Mouse (Mus musculus) neural tube, embryonic 15.5 days (tissue): ENCODE results near the gene Olfr870. TPM values are rescaled to one million over a fixed set of nuclear protein-coding genes. Genes with fewer than 3 reads are reported as not detected.
"Not testable (repeated sequence)": the region's sequence is repeated elsewhere in the genome, so short reads cannot be mapped to it uniquely, and the experiment has no call there.

Experiments used
- ATAC-seq: fragments of 200-750 bp; cut with Nextera tagmentation; 2 replicates; pipeline ENCODE4 v1.8.0; 2017; ENCODE audit warnings: mild to moderate bottlenecking, moderate TSS enrichment, moderate library complexity; ENCODE audit not compliant: low FRiP score
- H3K27ac ChIP-seq: fragments of 300-500 bp; sonication (generic); replicated peaks from 2 replicates; pipeline ENCODE4 v1.5.1; 2015; ENCODE audit warnings: mild to moderate bottlenecking, inconsistent platforms
- H3K27me3 ChIP-seq: fragments of 300-500 bp; sonication (generic); replicated peaks from 2 replicates; pipeline ENCODE4 v1.6.1; 2015; ENCODE audit warnings: inconsistent platforms
- H3K36me3 ChIP-seq: fragments of 300-500 bp; sonication (generic); 2 replicates; pipeline ENCODE4 v1.6.1; 2015; ENCODE audit warnings: inconsistent platforms
- H3K4me1 ChIP-seq: fragments of 300-500 bp; sonication (generic); 2 replicates; pipeline ENCODE4 v1.6.1; 2015; ENCODE audit warnings: inconsistent platforms
- H3K4me2 ChIP-seq: fragments of 300-500 bp; sonication (generic); 2 replicates; pipeline ENCODE4 v1.6.1; 2015; ENCODE audit warnings: inconsistent platforms, mild to moderate bottlenecking, moderate library complexity
- H3K4me3 ChIP-seq: fragments of 300-500 bp; sonication (generic); replicated peaks from 2 replicates; pipeline ENCODE4 v1.5.1; 2015; ENCODE audit warnings: mild to moderate bottlenecking, inconsistent platforms
- H3K9ac ChIP-seq: fragments of 300-500 bp; sonication (generic); replicated peaks from 2 replicates; pipeline ENCODE4 v1.6.1; 2015; ENCODE audit warnings: mild to moderate bottlenecking, inconsistent platforms
- H3K9me3 ChIP-seq: fragments of 300-500 bp; sonication (generic); replicated peaks from 2 replicates; pipeline ENCODE4 v1.6.1; 2016; ENCODE audit warnings: inconsistent platforms
- WGBS: fragments of 180-500 bp; shearing (Covaris S2); methylation state at CpG from one replicate; pipeline ENCODE4 v1.1.7; 2015; ENCODE audit warnings: mixed read lengths; 5-methylcytosine and 5-hydroxymethylcytosine counted together
- polyA plus RNA-seq: library from polyadenylated mRNA; unstranded; fragments of >200 nt; fragmentation: Nextera tagmentation; extraction: Ambion mirVana; gene quantifications from 2 replicates; pipeline ENCODE4 v1.2.1, GENCODE M21; 2015

Gene Olfr870
- polyA plus RNA-seq: not detected in 2 replicates

DNA sequence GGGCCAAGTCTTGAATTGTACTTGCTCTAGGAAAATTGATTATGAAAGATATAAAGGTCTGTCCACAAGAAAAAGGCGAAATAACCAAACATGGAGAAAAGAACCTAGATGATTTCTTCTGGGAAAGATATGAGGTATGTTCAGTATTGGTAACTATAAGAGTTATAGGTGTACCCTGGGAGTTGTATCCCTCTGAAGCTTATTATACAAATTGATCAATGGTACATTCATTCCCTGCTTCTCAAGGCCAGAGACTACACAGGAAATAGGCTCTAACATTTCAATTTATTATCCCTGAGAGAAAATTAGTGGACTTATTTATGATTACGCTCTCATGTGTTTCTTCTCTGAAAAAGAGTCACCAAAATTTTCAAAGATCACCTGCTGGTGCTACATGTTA lies at the start of gene Olfr870:
Gene Olfr870, minus strand, starts transcription at position 101 of the 400 bp plus-strand sequence.
- no peak within 1 kb of the TSS for H3K27ac ChIP-seq
- no peaks in the 10 kb centered on the region for H3K4me1 ChIP-seq
- H3K9me3 ChIP-seq: peaks cover 6% of the 10 kb centered on the region
- no peak within 1 kb of the TSS for H3K9ac ChIP-seq
- H3K27me3 ChIP-seq: no peaks in the 10 kb centered on the region
- H3K36me3 ChIP-seq: no peaks in the 10 kb centered on the region
- no peak within 1 kb of the TSS for H3K4me3 ChIP-seq
- ATAC-seq: no peak
- no peak within 1 kb of the TSS for H3K4me2 ChIP-seq
- WGBS: 83% methylated on average over 2 of the region's 2 CpGs

DNA sequence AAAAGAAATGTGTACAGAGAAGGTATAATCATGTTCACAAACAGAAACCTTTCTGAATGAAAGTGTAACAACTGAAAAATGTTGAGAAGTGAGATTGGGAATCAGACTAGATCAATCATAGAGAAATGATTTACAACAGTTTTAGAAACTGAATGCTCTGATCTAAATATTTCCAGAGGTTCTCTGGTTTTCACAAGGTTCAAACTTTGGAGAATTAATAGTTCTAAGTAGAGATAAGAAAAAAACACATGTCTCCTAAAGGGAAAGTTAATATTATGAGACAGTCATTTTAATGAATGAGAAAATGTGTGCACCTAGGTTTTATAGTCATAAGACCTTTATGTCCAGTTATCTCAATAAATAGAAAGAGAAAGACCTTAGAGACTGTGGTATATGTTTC lies 38.0 kb upstream of the Olfr870 start, which contains the start of gene Olfr871:
Gene Olfr871, plus strand, starts transcription at position 301 of the 400 bp plus-strand sequence.
- no peaks in the 10 kb centered on the region for H3K4me1 ChIP-seq
- no peaks in the 10 kb centered on the region for H3K36me3 ChIP-seq
- H3K4me2 ChIP-seq: no peak within 1 kb of the TSS
- H3K27me3 ChIP-seq: no peaks in the 10 kb centered on the region
- ATAC-seq: no peak
- 0 out of 2 replicates have a peak, but pooled peaks cover 8% of the 10 kb centered on the region for H3K9me3 ChIP-seq
- H3K4me3 ChIP-seq: no peak within 1 kb of the TSS
- no peak within 1 kb of the TSS for H3K9ac ChIP-seq
- H3K27ac ChIP-seq: no peak within 1 kb of the TSS

DNA sequence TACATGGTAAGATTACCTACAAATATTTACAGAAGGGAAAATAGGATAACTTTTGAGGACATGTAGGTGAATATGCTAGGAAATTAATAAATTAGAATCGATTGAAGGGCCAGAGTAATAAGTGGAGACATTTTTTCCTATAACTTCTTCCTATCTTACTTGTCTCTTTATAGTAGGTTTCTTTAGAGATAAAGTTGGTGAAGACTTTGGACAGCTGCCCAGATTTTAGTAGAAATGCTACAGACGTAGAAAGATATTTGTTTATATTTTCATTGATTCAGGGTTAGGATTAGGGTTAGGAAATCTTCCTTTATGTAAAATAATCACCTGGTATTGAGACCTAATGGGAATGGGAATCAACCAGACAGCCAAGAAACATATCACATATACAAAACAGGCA lies 37.6 kb upstream of the Olfr870 start:
- Histone ChIP-seq H3K4me2 (no peak overlapping the region), H3K36me3 (no peaks in the 10 kb centered on the region), H3K27me3 (no peaks in the 10 kb centered on the region), H3K9me3 (0 out of 2 replicates have a peak, but pooled peaks cover 9% of the 10 kb centered on the region), H3K4me1 (no peaks in the 10 kb centered on the region), H3K9ac (no peak overlapping the region), H3K27ac (no peak overlapping the region), H3K4me3 (no peak overlapping the region)
- ATAC-seq: no peak
- WGBS: 82% methylated on average over 2 of the region's 2 CpGs

DNA sequence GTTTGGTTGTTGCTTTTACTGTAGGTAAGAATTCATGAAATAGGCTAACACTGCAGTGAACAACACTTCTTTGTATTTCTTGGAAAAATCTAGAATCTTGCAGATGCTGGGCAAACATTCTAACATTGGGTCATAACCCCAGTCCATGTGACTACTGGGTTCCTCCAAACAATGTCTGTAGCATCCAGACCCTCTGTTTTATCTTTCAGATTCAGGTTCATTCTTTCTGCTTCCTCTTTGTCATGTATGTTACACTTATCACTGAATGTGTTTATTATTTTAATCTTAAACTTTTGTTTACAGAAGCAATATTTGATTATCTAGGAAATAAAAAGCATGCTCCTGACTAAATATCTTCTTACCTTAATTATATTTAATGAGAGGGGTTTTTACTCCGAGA lies 37.0 kb upstream of the Olfr870 start:
- 67% methylated on average over 1 of the region's 1 CpGs for WGBS
- H3K4me3 ChIP-seq: no peak overlapping the region
- no peak overlapping the region for H3K9ac ChIP-seq
- H3K36me3 ChIP-seq: no peaks in the 10 kb centered on the region
- ATAC-seq: no peak
- H3K9me3 ChIP-seq: 0 out of 2 replicates have a peak, but pooled peaks cover 9% of the 10 kb centered on the region
- no peak overlapping the region for H3K27ac ChIP-seq
- no peaks in the 10 kb centered on the region for H3K27me3 ChIP-seq
- no peak overlapping the region for H3K4me2 ChIP-seq
- no peaks in the 10 kb centered on the region for H3K4me1 ChIP-seq

DNA sequence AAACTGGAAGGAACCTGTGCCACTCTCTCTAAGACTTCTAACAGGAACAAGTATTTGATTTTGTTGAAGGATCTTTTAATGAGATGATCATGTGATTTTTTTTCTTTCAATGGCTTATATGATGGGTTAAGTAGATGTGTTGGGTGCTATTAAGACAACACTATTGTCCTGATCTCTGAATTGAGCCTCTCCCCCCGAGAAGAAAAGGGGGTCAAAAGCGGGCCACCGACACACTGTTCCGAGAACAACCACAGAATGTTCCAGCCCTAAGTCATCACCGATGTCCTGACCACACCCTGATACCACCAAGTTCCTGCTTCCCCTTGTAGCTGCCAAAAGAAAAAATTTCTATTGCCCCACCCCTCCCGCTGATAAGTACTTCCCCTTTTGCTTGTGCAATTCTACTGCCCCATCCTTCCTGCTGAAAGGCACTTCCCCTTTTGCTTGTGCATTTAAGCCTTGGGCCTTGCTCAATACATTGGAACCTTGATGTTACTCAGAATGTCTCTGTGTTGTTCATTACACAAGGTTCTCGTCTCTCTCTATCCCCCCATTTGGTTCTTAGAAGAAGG lies 29.6 kb upstream of the Olfr870 start:
- peaks cover 12% of the 10 kb centered on the region; the same call in 1 of the 2 replicates for H3K9me3 ChIP-seq
- not testable (repeated sequence) for H3K9ac ChIP-seq, H3K36me3 ChIP-seq, H3K27me3 ChIP-seq, ATAC-seq, H3K4me3 ChIP-seq, H3K4me1 ChIP-seq, H3K4me2 ChIP-seq, H3K27ac ChIP-seq
- 92% methylated on average over 7 of the region's 7 CpGs for WGBS

DNA sequence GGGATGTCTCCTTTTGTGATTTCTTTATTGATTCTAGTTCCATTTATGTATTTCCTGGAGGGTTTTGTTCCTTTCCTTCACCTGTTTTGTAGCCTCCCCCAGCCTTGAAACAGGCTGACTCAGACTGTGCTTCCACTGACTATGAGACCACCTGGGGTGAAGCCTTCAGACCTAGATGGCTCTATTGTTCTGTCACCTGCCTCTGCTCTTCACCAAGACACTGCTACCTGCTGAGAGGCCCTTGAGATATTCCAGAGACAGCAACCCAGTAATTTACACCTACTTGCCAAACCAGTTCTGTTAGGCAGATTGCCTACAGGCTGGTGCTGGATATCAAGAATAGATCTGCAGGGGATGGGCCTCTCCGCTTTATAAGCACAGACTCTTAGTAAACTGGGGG lies 28.3 kb upstream of the Olfr870 start:
- Histone ChIP-seq H3K9me3 (peaks cover 9% of the 10 kb centered on the region; the same call in 1 of the 2 replicates), H3K4me2 (no peak overlapping the region), H3K27ac (no peak overlapping the region), H3K36me3 (no peaks in the 10 kb centered on the region), H3K4me3 (no peak overlapping the region), H3K27me3 (no peaks in the 10 kb centered on the region), H3K4me1 (no peaks in the 10 kb centered on the region), H3K9ac (no peak overlapping the region)
- WGBS: 50% methylated on average over 1 of the region's 1 CpGs
- no peak for ATAC-seq

DNA sequence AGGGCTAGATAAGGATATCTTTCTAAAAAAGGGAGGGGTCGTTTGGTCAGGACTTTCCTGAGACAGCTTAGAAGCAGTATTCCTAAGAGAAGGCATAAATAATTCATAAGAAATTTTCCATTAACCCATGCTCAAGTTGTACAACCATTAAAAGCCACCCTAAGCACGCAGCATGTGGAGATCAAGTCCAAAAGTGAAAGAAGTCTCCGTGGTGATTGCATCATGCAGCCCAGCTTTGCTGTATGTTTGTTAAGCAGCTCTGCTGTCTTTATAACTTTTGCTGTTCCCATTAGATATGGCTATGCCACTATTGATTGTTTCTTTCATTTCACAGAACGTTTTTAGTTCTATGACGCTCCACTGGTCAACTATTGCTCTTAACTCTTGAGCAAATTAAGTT lies 5.6 kb upstream of the Olfr870 start:
- Histone ChIP-seq H3K4me2 (no peak overlapping the region), H3K4me3 (no peak overlapping the region), H3K9me3 (peaks cover 15% of the 10 kb centered on the region; the same call in 1 of the 2 replicates), H3K27me3 (no peaks in the 10 kb centered on the region), H3K27ac (no peak overlapping the region), H3K4me1 (no peaks in the 10 kb centered on the region), H3K36me3 (no peaks in the 10 kb centered on the region), H3K9ac (no peak overlapping the region)
- ATAC-seq: no peak
- WGBS: 73% methylated on average over 5 of the region's 5 CpGs

DNA sequence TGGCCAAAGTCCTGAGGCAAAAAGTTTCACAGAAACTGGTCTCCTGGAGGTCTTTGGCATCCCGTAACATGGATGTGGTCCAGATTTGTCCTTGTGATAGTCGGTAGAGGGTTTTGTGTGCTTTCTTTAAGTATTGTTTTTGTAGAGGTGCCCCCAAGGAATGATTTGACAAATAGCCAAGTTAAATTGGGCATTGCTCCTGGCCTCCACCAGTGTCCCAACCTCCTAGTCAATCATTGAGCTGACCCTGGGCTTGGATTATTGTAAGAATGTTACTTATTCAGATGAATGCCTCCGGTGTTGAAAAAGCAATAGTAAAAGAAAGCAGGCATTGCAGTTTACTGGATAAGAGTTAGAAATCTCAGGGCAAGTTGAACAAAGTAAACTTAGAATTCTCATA lies 24.2 kb downstream of the Olfr870 start:
- Histone ChIP-seq H3K4me2 (no peak overlapping the region), H3K4me1 (no peaks in the 10 kb centered on the region), H3K27me3 (no peaks in the 10 kb centered on the region), H3K9ac (no peak overlapping the region), H3K9me3 (peaks cover 9% of the 10 kb centered on the region), H3K27ac (no peak overlapping the region), H3K36me3 (no peaks in the 10 kb centered on the region), H3K4me3 (no peak overlapping the region)
- ATAC-seq: no peak
- WGBS: 93% methylated on average over 3 of the region's 3 CpGs

DNA sequence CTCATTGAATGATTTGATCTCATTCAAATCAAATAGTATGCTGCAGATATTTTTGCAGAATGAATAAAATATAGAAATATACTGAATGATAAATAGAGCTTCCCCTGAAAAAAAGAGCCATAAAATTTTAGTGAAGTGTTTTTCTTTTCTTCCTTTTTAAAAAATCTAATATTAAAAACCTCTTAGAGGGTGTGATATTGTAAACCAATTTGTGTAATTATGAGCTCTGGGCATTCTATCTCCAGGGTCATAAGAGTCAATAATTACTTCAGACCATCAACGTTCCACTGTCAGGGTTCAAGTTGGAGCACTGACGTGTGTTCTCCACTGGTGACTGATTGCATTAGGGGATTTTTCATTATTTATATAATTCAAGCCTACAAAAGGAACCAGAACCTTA lies 45.1 kb downstream of the Olfr870 start, which contains the start of gene Olfr869:
Gene Olfr869, plus strand, starts transcription at position 301 of the 400 bp plus-strand sequence.
- 80% methylated on average over 2 of the region's 2 CpGs for WGBS

More for the DNA sequence above, 45.1 kb downstream of the Olfr870 start, which contains the start of gene Olfr869:
- no peak within 1 kb of the TSS for H3K9ac ChIP-seq
- 0 out of 2 replicates have a peak, but pooled peaks cover 2% of the 10 kb centered on the region for H3K9me3 ChIP-seq
- no peaks in the 10 kb centered on the region for H3K27me3 ChIP-seq
- H3K36me3 ChIP-seq: no peaks in the 10 kb centered on the region
- H3K4me1 ChIP-seq: no peaks in the 10 kb centered on the region
- no peak within 1 kb of the TSS for H3K4me2 ChIP-seq
- H3K27ac ChIP-seq: no peak within 1 kb of the TSS
- no peak within 1 kb of the TSS for H3K4me3 ChIP-seq
- no peak for ATAC-seq

Other genes with a start within 250 kb of the Olfr870 start
- not detected in 2 replicates for gene Olfr866, start 146.0 kb downstream of the Olfr870 start, polyA plus RNA-seq
- gene Olfr867, start 116.5 kb downstream of the Olfr870 start, polyA plus RNA-seq: not detected in 2 replicates
- not detected in 2 replicates for gene Olfr868, start 75.4 kb downstream of the Olfr870 start, polyA plus RNA-seq
- not detected in 2 replicates for gene Olfr869, start 45.0 kb downstream of the Olfr870 start, polyA plus RNA-seq
- not detected in 2 replicates for gene Olfr871, start 38.1 kb upstream of the Olfr870 start, polyA plus RNA-seq
- not detected in 2 replicates for gene Olfr872, start 63.1 kb upstream of the Olfr870 start, polyA plus RNA-seq
- not detected in 2 replicates for gene Olfr39, start 108.3 kb upstream of the Olfr870 start, polyA plus RNA-seq
- gene Olfr873, start 124.5 kb upstream of the Olfr870 start, polyA plus RNA-seq: not detected in 2 replicates
- gene Olfr18, start 162.0 kb upstream of the Olfr870 start, polyA plus RNA-seq: 0.09 TPM in 1 of 2 replicates, not detected in the other
- 33.5 and 37.9 TPM in 2 replicates for gene Zfp560, start 211.1 kb upstream of the Olfr870 start, polyA plus RNA-seq